Comparison of ENCODE assay signal across 9 mouse cellular contexts in genomic region chr11:109873161-109873775, GRCm38 (mm10). TPM values are rescaled to one million over a fixed set of nuclear protein-coding genes. Genes with fewer than 3 reads are reported as not detected.
DNase-seq lines count a peak whose midpoint lies in the region; ATAC-seq and TF ChIP-seq lines count a peak whose summit lies in the region.
"Had no signal": no experiment of that assay in that cellular context is flagged by ENCODE, and none has a peak within 500 bp of the region (broad histone marks: within the 10 kb centered on the region; RNA-seq: fewer than 3 reads in every experiment).

No protein-coding gene starts in this region.

- TF ChIP-seq EP300 in heart, postnatal 0 days (IDR thresholded peaks at IDR 0.05; ENCODE audit: low read depth) = no peak
- TF ChIP-seq EP300 in stomach, postnatal 0 days (optimal IDR thresholded peaks at IDR 0.05) = no peak

- ATAC-seq in hindbrain, embryonic 11.5 days (ENCODE audit: low FRiP score) = no peak
- ATAC-seq in heart, postnatal 0 days (ENCODE audit: insufficient read depth, low read depth) = no peak
- ATAC-seq in stomach, postnatal 0 days (ENCODE audit: low FRiP score, low TSS enrichment) = no peak

- H3K27ac ChIP-seq in hindbrain, embryonic 11.5 days (ENCODE audit: low read depth, low read length) = no peak overlapping the region
- H3K27ac ChIP-seq in hindbrain, embryonic 10.5 days = no peak overlapping the region
- peak overlapping the region; percentile 74 for H3K27ac ChIP-seq in heart, postnatal 0 days (ENCODE audit: low read depth)
- H3K27ac ChIP-seq in stomach, postnatal 0 days (replicated peaks) = 0 out of 2 replicates have a peak overlapping the region, but pooled peaks have one; percentile 40

- no peak overlapping the region for H3K4me3 ChIP-seq in hindbrain, embryonic 11.5 days (ENCODE audit: low read depth, low read length)
- H3K4me3 ChIP-seq in hindbrain, embryonic 10.5 days = no peak overlapping the region
- no peak overlapping the region for H3K4me3 ChIP-seq in heart, postnatal 0 days (ENCODE audit: low read depth, low read length)
- no peak overlapping the region for H3K4me3 ChIP-seq in stomach, postnatal 0 days (ENCODE audit: low read depth, low read length)

- peak; percentile 73 for DNase-seq in hindbrain, embryonic 11.5 days (ENCODE audit: low spot score)
- no peak for DNase-seq in hindbrain, embryonic 10.5 days (ENCODE audit: low spot score)
- peak; percentile 18 for DNase-seq in thymus, postnatal 4 days
- DNase-seq in thymus, postnatal 25 days = no peak
- DNase-seq in heart, postnatal 0 days (ENCODE audit: low spot score) = peak; percentile 33
- DNase-seq in stomach, postnatal 0 days (ENCODE audit: low spot score) = no peak
- no peak for DNase-seq in yolk sac, embryonic 10.5 days (ENCODE audit: low spot score)
- DNase-seq in adrenal gland, postnatal 36 days = no peak

- H3K4me1 ChIP-seq in hindbrain, embryonic 11.5 days (replicated peaks; ENCODE audit: control insufficient read depth, insufficient read depth, low read length) = no peaks in the 10 kb centered on the region
- H3K4me1 ChIP-seq in hindbrain, embryonic 10.5 days (replicated peaks) = no peaks in the 10 kb centered on the region
- H3K4me1 ChIP-seq in heart, postnatal 0 days (ENCODE audit: control insufficient read depth, insufficient read depth) = no peaks in the 10 kb centered on the region; the same call in 1 of the 2 replicates
- H3K4me1 ChIP-seq in stomach, postnatal 0 days (replicated peaks; ENCODE audit: control insufficient read depth, insufficient read depth) = no peaks in the 10 kb centered on the region

- H3K4me2 ChIP-seq in hindbrain, embryonic 11.5 days (replicated peaks; ENCODE audit: low read depth, low read length) = no peak overlapping the region
- H3K4me2 ChIP-seq in heart, postnatal 0 days (ENCODE audit: low read depth, low read length) = no peak overlapping the region; the same call in 1 of the 2 replicates
- H3K4me2 ChIP-seq in stomach, postnatal 0 days (replicated peaks; ENCODE audit: low read depth) = no peak overlapping the region

- H3K9me3 ChIP-seq in hindbrain, embryonic 11.5 days (ENCODE audit: control insufficient read depth, low read length) = no peaks in the 10 kb centered on the region
- no peaks in the 10 kb centered on the region for H3K9me3 ChIP-seq in hindbrain, embryonic 10.5 days
- H3K9me3 ChIP-seq in heart, postnatal 0 days (replicated peaks; ENCODE audit: control insufficient read depth, low read length) = no peaks in the 10 kb centered on the region
- H3K9me3 ChIP-seq in stomach, postnatal 0 days (ENCODE audit: control insufficient read depth, low read length) = no peaks in the 10 kb centered on the region

- 52% methylated on average over 9 of the region's 9 CpGs for WGBS in hindbrain, embryonic 11.5 days
- 52% methylated on average over 9 of the region's 9 CpGs for WGBS in hindbrain, embryonic 10.5 days
- 42% methylated on average over 9 of the region's 9 CpGs for WGBS in heart, postnatal 0 days
- 43% methylated on average over 9 of the region's 9 CpGs for WGBS in stomach, postnatal 0 days

- no peaks in the 10 kb centered on the region for H3K27me3 ChIP-seq in hindbrain, embryonic 11.5 days (ENCODE audit: control insufficient read depth, insufficient read depth, low read length)
- no peaks in the 10 kb centered on the region for H3K27me3 ChIP-seq in hindbrain, embryonic 10.5 days (ENCODE audit: insufficient read depth, poor library complexity, severe bottlenecking)
- H3K27me3 ChIP-seq in heart, postnatal 0 days (ENCODE audit: control insufficient read depth, insufficient read depth, low read length) = no peaks in the 10 kb centered on the region
- H3K27me3 ChIP-seq in stomach, postnatal 0 days (ENCODE audit: control insufficient read depth, insufficient read depth, low read length) = no peaks in the 10 kb centered on the region

- peak; percentile 45 for TF ChIP-seq CTCF in heart, postnatal 0 days (IDR thresholded peaks at IDR 0.05; ENCODE audit: low read depth)
- peak; percentile 70 for TF ChIP-seq CTCF in stomach, postnatal 0 days (IDR thresholded peaks at IDR 0.05; ENCODE audit: low read depth)

- no peaks in the 10 kb centered on the region for H3K36me3 ChIP-seq in hindbrain, embryonic 11.5 days (ENCODE audit: control insufficient read depth, insufficient read depth, low read length)
- H3K36me3 ChIP-seq in hindbrain, embryonic 10.5 days = no peaks in the 10 kb centered on the region
- no peaks in the 10 kb centered on the region for H3K36me3 ChIP-seq in heart, postnatal 0 days (replicated peaks; ENCODE audit: control insufficient read depth, insufficient read depth, low read length)
- no peaks in the 10 kb centered on the region for H3K36me3 ChIP-seq in stomach, postnatal 0 days (ENCODE audit: control insufficient read depth, insufficient read depth, low read length)

- no peak overlapping the region for H3K9ac ChIP-seq in hindbrain, embryonic 11.5 days (ENCODE audit: low read depth, low read length)
- H3K9ac ChIP-seq in heart, postnatal 0 days (replicated peaks; ENCODE audit: low read depth, low read length) = no peak overlapping the region
- H3K9ac ChIP-seq in stomach, postnatal 0 days (ENCODE audit: low read length) = no peak overlapping the region

RNA-seq across cellular contexts. Expression of gene 1700012B07Rik, which starts 45.4 kb away (rescaled TPM):
- not detected in 2 replicates for polyA plus RNA-seq in hindbrain, embryonic 11.5 days (2014; fragmentation: Nextera tagmentation; extraction: Ambion mirVana)
- polyA plus RNA-seq in hindbrain, embryonic 10.5 days (2016; fragmentation: Nextera tagmentation; extraction: Ambion mirVana) = not detected in 2 replicates
- total RNA-seq in heart, postnatal 0 days (2014; rRNA removed; ENCODE audit: low replicate concordance) = not detected in 2 replicates
- polyA plus RNA-seq in heart, postnatal 0 days (2015; fragmentation: Nextera tagmentation; extraction: Ambion mirVana) = not detected in 2 replicates
- polyA plus RNA-seq in stomach, postnatal 0 days (2015; fragmentation: Nextera tagmentation; extraction: Ambion mirVana) = not detected in 2 replicates
- not detected for total RNA-seq in adrenal gland, postnatal 36 days (2021)
- total RNA-seq: left cerebral cortex, adult 18-20 months had no signal

Comparison
In these comparisons a context has a peak if more than half of its experiments do, and no peak if none do; other contexts are left out.
1. DNase-seq: peak in hindbrain, embryonic 11.5 days (single experiment), thymus, postnatal 4 days (single experiment) and heart, postnatal 0 days (single experiment); none in hindbrain, embryonic 10.5 days (single experiment), thymus, postnatal 25 days (single experiment), stomach, postnatal 0 days (single experiment), yolk sac, embryonic 10.5 days (single experiment) and adrenal gland, postnatal 36 days (0 of 2).
2. H3K27ac ChIP-seq: peak in heart, postnatal 0 days (single experiment) and stomach, postnatal 0 days (single experiment); none in hindbrain, embryonic 11.5 days (single experiment) and hindbrain, embryonic 10.5 days (single experiment).